Mouse (Mus musculus): Measurements from ENCODE around the gene 2310061I04Rik.
A peak's percentile ranks its signal among the peaks of the same experiment; 100 is the strongest.

- TF ChIP-seq CTCF (IDR thresholded peaks at IDR 0.05; ENCODE audit: borderline replicate concordance, insufficient read depth, low read length) (no peak), POLR2A (IDR thresholded peaks at IDR 0.05; ENCODE audit: low read depth, low read length) (peak; percentile 58; the same call in 1 of the 2 replicates)
These were observed 24.5 kb upstream of the 2310061I04Rik start for GRCm38 (mm10) chr17:35921710-35922109.
